Mouse (Mus musculus) hindbrain, postnatal 0 days (tissue): ENCODE results near the gene Olfr45. TPM values are rescaled to one million over a fixed set of nuclear protein-coding genes. Genes with fewer than 3 reads are reported as not detected.
"Not testable (repeated sequence)": the region's sequence is repeated elsewhere in the genome, so short reads cannot be mapped to it uniquely, and the experiment has no call there.

ENCODE experiments used
- ATAC-seq: fragments of 200-750 bp; cut with Nextera tagmentation; 2 replicates; pipeline ENCODE4 v1.8.0; 2017; ENCODE audit warnings: mild to moderate bottlenecking, moderate TSS enrichment, moderate library complexity
- DNase-seq: peaks from one replicate; pipeline ENCODE4 v3.0.0-alpha.2; 2015; ENCODE audit warnings: low spot score
- H3K27ac ChIP-seq: fragments of 300-500 bp; sonication (generic); 2 replicates; pipeline ENCODE4 v1.5.1; 2014; ENCODE audit warnings: mild to moderate bottlenecking
- H3K27me3 ChIP-seq: fragments of 300-500 bp; sonication (generic); 2 replicates; pipeline ENCODE4 v1.6.1; 2014; ENCODE audit warnings: low read length, mixed read lengths; ENCODE audit not compliant: insufficient read depth
- H3K36me3 ChIP-seq: fragments of 300-500 bp; sonication (generic); 2 replicates; pipeline ENCODE4 v1.6.1; 2014; ENCODE audit warnings: low read length, mixed read lengths; ENCODE audit not compliant: insufficient read depth
- H3K4me1 ChIP-seq: fragments of 300-500 bp; sonication (generic); 2 replicates; pipeline ENCODE4 v1.6.1; 2014; ENCODE audit warnings: antibody characterized with exemption, low read length, mixed read lengths; ENCODE audit not compliant: insufficient read depth
- H3K4me2 ChIP-seq: fragments of 300-500 bp; sonication (generic); 2 replicates; pipeline ENCODE4 v1.6.1; 2014; ENCODE audit warnings: low read depth, mild to moderate bottlenecking, low read length, moderate library complexity, mixed read lengths
- H3K4me3 ChIP-seq: fragments of 300-500 bp; sonication (generic); 2 replicates; pipeline ENCODE4 v1.5.1; 2014; ENCODE audit warnings: low read length
- H3K9ac ChIP-seq: fragments of 300-500 bp; sonication (generic); replicated peaks from 2 replicates; pipeline ENCODE4 v1.6.1; 2014; ENCODE audit warnings: mild to moderate bottlenecking, low read length, moderate library complexity, mixed read lengths
- H3K9me3 ChIP-seq: fragments of 300-500 bp; sonication (generic); 2 replicates; pipeline ENCODE4 v1.6.1; 2016; ENCODE audit warnings: low read length, mixed read lengths
- CTCF ChIP-seq: IDR thresholded peaks from 2 replicates; pipeline ENCODE4 v1.5.1; 2016; ENCODE audit warnings: antibody characterized with exemption, control low read depth, low read depth
- WGBS: fragments of 180-500 bp; shearing (Covaris S2); extraction: QIAGEN DNeasy Blood & Tissue Kit; methylation state at CpG from one replicate; pipeline ENCODE4 v1.1.7; 2014; 5-methylcytosine and 5-hydroxymethylcytosine counted together
- polyA plus RNA-seq: library from polyadenylated mRNA; unstranded; fragments of >200 nt; fragmentation: Nextera tagmentation; extraction: Ambion mirVana; gene quantifications from 2 replicates; pipeline ENCODE4 v1.2.1, GENCODE M21; 2015
- total RNA-seq: library from RNA; depleted of rRNA; stranded (reverse); fragments of >200 nt; gene quantifications from 2 replicates; pipeline ENCODE4 v1.2.3, GENCODE M21; 2014; rRNA removed

Olfr45 gene
- total RNA-seq, result not detected in 2 replicates
- polyA plus RNA-seq, result not detected in 2 replicates

- no peak within 1 kb of the TSS for H3K9ac ChIP-seq
- H3K36me3 ChIP-seq, result no peaks in the 10 kb centered on the region
- H3K27me3 ChIP-seq, result no peaks in the 10 kb centered on the region
- ATAC-seq (no peak), DNase-seq (no peak)
- no peaks in the 10 kb centered on the region for H3K4me1 ChIP-seq
- no peaks in the 10 kb centered on the region for H3K9me3 ChIP-seq
- WGBS, result 85% methylated on average over 1 of the region's 1 CpGs
- no peak within 1 kb of the TSS for H3K4me3 ChIP-seq
- H3K27ac ChIP-seq, result no peak within 1 kb of the TSS
- no peak within 1 kb of the TSS for H3K4me2 ChIP-seq
- TF ChIP-seq CTCF, result no peak
Observed at GRCm38 (mm10) chr7:140681651-140682050, at the start of gene Olfr45. Gene Olfr45, plus strand, starts transcription at chr7:140681951.

DNA sequence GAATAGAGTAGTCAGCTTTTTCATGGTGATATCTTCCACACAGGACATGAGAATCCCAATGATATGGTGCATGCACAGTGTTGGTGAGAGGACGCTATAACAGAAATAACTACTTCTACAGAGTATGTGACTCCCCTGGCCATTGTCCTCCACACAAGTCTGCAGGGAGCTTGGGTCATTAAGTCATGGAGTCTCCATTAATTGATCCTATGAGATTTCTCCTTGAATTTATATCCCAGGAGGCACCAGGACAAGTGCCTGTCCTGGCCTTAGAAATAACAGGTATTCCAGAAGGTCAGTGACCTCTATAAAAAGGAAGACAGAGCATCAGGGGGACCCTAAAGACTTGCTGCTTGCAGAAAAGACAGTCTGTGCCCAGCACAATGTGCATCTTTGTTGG, 35.6 kb upstream of the Olfr45 start, which contains the start of gene Olfr53:
Gene Olfr53, plus strand, starts transcription at position 301 of the 400 bp plus-strand sequence.
- Histone ChIP-seq H3K9me3 (no peaks in the 10 kb centered on the region), H3K27me3 (no peaks in the 10 kb centered on the region), H3K36me3 (no peaks in the 10 kb centered on the region), H3K4me1 (no peaks in the 10 kb centered on the region), H3K27ac (no peak within 1 kb of the TSS), H3K4me2 (no peak within 1 kb of the TSS), H3K9ac (no peak within 1 kb of the TSS), H3K4me3 (no peak within 1 kb of the TSS)
- no peak for TF ChIP-seq CTCF
- 92% methylated on average over 1 of the region's 1 CpGs for WGBS
- ATAC-seq, result no peak
- DNase-seq, result no peak

DNA sequence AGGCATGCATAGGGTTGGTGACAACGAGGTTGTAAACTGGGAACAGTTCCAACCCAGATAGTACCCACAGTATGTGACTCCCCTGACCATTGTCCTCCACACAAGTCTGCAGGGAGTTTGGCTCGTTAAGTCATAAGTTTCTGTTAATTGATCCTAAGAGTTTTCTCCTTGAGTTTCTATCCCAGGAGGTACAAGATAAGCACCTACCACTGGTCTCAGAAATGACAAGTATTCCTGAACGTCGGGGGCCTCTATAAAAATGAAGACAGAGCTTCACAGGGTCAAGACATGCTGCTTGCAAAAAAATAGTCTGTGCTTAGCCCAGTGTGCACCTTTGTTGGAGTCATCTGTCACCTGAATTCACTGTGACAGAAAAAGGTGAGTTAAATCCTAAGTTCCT, 22.1 kb upstream of the Olfr45 start, which contains the start of gene Olfr539:
Gene Olfr539, plus strand, starts transcription at position 301 of the 400 bp plus-strand sequence.
- DNase-seq, result no peak
- no peak within 1 kb of the TSS for H3K27ac ChIP-seq
- H3K4me3 ChIP-seq, result no peak within 1 kb of the TSS
- ATAC-seq, result no peak
- TF ChIP-seq CTCF, result no peak
- no peak within 1 kb of the TSS for H3K9ac ChIP-seq
- no peaks in the 10 kb centered on the region for H3K4me1 ChIP-seq
- H3K9me3 ChIP-seq, result no peaks in the 10 kb centered on the region
- no peaks in the 10 kb centered on the region for H3K27me3 ChIP-seq
- 68% methylated on average over 4 of the region's 4 CpGs for WGBS
- H3K4me2 ChIP-seq, result no peak within 1 kb of the TSS
- H3K36me3 ChIP-seq, result no peaks in the 10 kb centered on the region

DNA sequence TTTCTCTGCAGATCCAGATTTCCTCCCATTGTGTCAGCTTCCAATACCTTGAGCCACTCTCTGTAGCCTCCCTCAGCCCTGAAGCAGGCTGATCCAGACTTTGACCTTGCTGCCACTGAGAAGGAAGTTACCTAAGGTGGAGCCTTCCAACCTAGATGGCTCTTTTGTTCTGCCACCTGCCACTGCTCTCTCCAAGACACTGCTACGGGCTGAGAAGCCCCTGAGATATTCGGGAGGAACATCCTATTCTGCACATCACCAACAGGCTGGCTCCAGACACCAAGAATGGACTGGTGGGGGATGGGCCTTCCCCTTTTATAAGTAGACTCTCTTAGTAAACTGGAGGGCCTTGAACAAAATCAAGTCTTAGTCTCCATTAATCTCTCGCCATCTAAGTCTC, 11.1 kb upstream of the Olfr45 start:
- not testable (repeated sequence) for H3K27me3 ChIP-seq, H3K9me3 ChIP-seq, H3K4me2 ChIP-seq, H3K27ac ChIP-seq, H3K4me1 ChIP-seq, H3K36me3 ChIP-seq, H3K9ac ChIP-seq, DNase-seq, H3K4me3 ChIP-seq, ATAC-seq
- WGBS, result 87% methylated on average over 3 of the region's 3 CpGs

GRCm38 (mm10) chr7:140675863-140676262, 5.9 kb upstream of the Olfr45 start:
- no peak overlapping the region for H3K9ac ChIP-seq
- H3K9me3 ChIP-seq, result peaks cover 7% of the 10 kb centered on the region; the same call in 1 of the 2 replicates
- H3K27ac ChIP-seq, result no peak overlapping the region
- TF ChIP-seq CTCF, result no peak
- peak overlapping the region; percentile 40 for H3K4me2 ChIP-seq
- ATAC-seq (0 out of 2 replicates have a peak, but pooled peaks have one; percentile 55), DNase-seq (peak; percentile 2)
- no peaks in the 10 kb centered on the region for H3K4me1 ChIP-seq
- H3K4me3 ChIP-seq, result peak overlapping the region; percentile 18; the same call in 1 of the 2 replicates
- no peaks in the 10 kb centered on the region for H3K36me3 ChIP-seq
- WGBS, result 4% methylated on average over 5 of the region's 6 CpGs
- H3K27me3 ChIP-seq, result no peaks in the 10 kb centered on the region

- not testable (repeated sequence) for H3K4me2 ChIP-seq, H3K4me3 ChIP-seq, H3K9ac ChIP-seq, H3K9me3 ChIP-seq, H3K36me3 ChIP-seq, H3K27ac ChIP-seq, H3K4me1 ChIP-seq, DNase-seq, H3K27me3 ChIP-seq, ATAC-seq
- WGBS, result 65% methylated on average over 4 of the region's 4 CpGs
Observed at GRCm38 (mm10) chr7:140679591-140679990, 2.2 kb upstream of the Olfr45 start.

- H3K36me3 ChIP-seq, result no peaks in the 10 kb centered on the region
- no peaks in the 10 kb centered on the region for H3K27me3 ChIP-seq
- no peak within 1 kb of the TSS for H3K4me3 ChIP-seq
- no peak within 1 kb of the TSS for H3K9ac ChIP-seq
- no peak within 1 kb of the TSS for H3K4me2 ChIP-seq
- ATAC-seq, result no peak
- no peak for TF ChIP-seq CTCF
- no peak for DNase-seq
- H3K4me1 ChIP-seq, result no peaks in the 10 kb centered on the region
- H3K9me3 ChIP-seq, result no peaks in the 10 kb centered on the region
- H3K27ac ChIP-seq, result no peak within 1 kb of the TSS
Observed at GRCm38 (mm10) chr7:140696967-140697366, 15.2 kb downstream of the Olfr45 start, which contains the start of gene Olfr541. Gene Olfr541, plus strand, starts transcription at chr7:140697267.
